Mouse (Mus musculus) forebrain, embryonic 14.5 days (tissue): ENCODE results near the gene Inafm1. TPM values are rescaled to one million over a fixed set of nuclear protein-coding genes. Genes with fewer than 3 reads are reported as not detected.
"Not testable (repeated sequence)": the region's sequence is repeated elsewhere in the genome, so short reads cannot be mapped to it uniquely, and the experiment has no call there.

Source experiments
- ATAC-seq: fragments of 200-750 bp; cut with Nextera tagmentation; 2 replicates; pipeline ENCODE4 v1.8.0; 2017; ENCODE audit warnings: mild to moderate bottlenecking, moderate library complexity
- DNase-seq: peaks from one replicate; pipeline ENCODE4 v3.0.0-alpha.2; 2015; ENCODE audit warnings: low spot score
- H3K27ac ChIP-seq: fragments of 300-500 bp; sonication (generic); 2 replicates; pipeline ENCODE4 v1.5.1; 2014; ENCODE audit warnings: low read depth, mild to moderate bottlenecking, control low read depth, low read length, moderate library complexity
- H3K27me3 ChIP-seq: fragments of 300-500 bp; sonication (generic); replicated peaks from 2 replicates; pipeline ENCODE4 v1.6.1; 2014; ENCODE audit warnings: low read length, control low read depth, mixed read lengths; ENCODE audit not compliant: control insufficient read depth, insufficient read depth
- H3K36me3 ChIP-seq: fragments of 300-500 bp; sonication (generic); 2 replicates; pipeline ENCODE4 v1.6.1; 2014; ENCODE audit warnings: low read length, control low read depth; ENCODE audit not compliant: control insufficient read depth, insufficient read depth
- H3K4me1 ChIP-seq: fragments of 300-500 bp; sonication (generic); 2 replicates; pipeline ENCODE4 v1.6.1; 2014; ENCODE audit warnings: antibody characterized with exemption, low read length, control low read depth; ENCODE audit not compliant: control insufficient read depth, insufficient read depth
- H3K4me2 ChIP-seq: fragments of 300-500 bp; sonication (generic); 2 replicates; pipeline ENCODE4 v1.6.1; 2014; ENCODE audit warnings: mild to moderate bottlenecking, control low read depth, low read length
- H3K4me3 ChIP-seq: fragments of 300-500 bp; sonication (generic); 2 replicates; pipeline ENCODE4 v1.5.1; 2014; ENCODE audit warnings: low read depth, low read length, control low read depth
- H3K9ac ChIP-seq: fragments of 300-500 bp; sonication (generic); 2 replicates; pipeline ENCODE4 v1.6.1; 2014; ENCODE audit warnings: mild to moderate bottlenecking, low read length, control low read depth, moderate library complexity
- H3K9me3 ChIP-seq: fragments of 300-500 bp; sonication (generic); replicated peaks from 2 replicates; pipeline ENCODE4 v1.6.1; 2016; ENCODE audit warnings: low read length, control low read depth, mixed read lengths; ENCODE audit not compliant: control insufficient read depth
- WGBS: fragments of 180-500 bp; shearing (Covaris S2); extraction: QIAGEN DNeasy Blood & Tissue Kit; methylation state at CpG from one replicate; pipeline ENCODE4 v1.1.7; 2014; 5-methylcytosine and 5-hydroxymethylcytosine counted together
- polyA plus RNA-seq: library from polyadenylated mRNA; unstranded; fragments of >200 nt; fragmentation: Nextera tagmentation; extraction: Ambion mirVana; gene quantifications from 2 replicates; pipeline ENCODE4 v1.2.1, GENCODE M21; 2014

Inafm1 gene
- polyA plus RNA-seq, 1 experiment from 2014 or later, result 20.4 TPM

- not testable (repeated sequence) for H3K27me3 ChIP-seq, H3K36me3 ChIP-seq, H3K27ac ChIP-seq, H3K9me3 ChIP-seq, ATAC-seq, H3K4me2 ChIP-seq, H3K4me1 ChIP-seq, H3K9ac ChIP-seq, DNase-seq, H3K4me3 ChIP-seq
- 79% methylated on average over 6 of the region's 6 CpGs for WGBS
Measured at GRCm38 (mm10) chr7:16307141-16307540, 33.7 kb upstream of the Inafm1 start.

- Histone ChIP-seq H3K9me3 (no peaks in the 10 kb centered on the region), H3K4me2 (peak overlapping the region; percentile 88), H3K9ac (peak overlapping the region; percentile 68), H3K27ac (peak overlapping the region; percentile 60), H3K4me1 (peaks cover 6% of the 10 kb centered on the region; the same call in 1 of the 2 replicates), H3K36me3 (no peaks in the 10 kb centered on the region), H3K27me3 (no peaks in the 10 kb centered on the region), H3K4me3 (peak overlapping the region; percentile 44)
- ATAC-seq (peak; percentile 94), DNase-seq (peak; percentile 96)
- WGBS, result under 1% methylated on average over 43 of the region's 52 CpGs
Measured at GRCm38 (mm10) chr7:16299419-16300035, 26.1 kb upstream of the Inafm1 start.

GRCm38 (mm10) chr7:16298927-16299326 is 25.5 kb upstream of the Inafm1 start:
- 77% methylated on average over 5 of the region's 5 CpGs for WGBS
- Histone ChIP-seq H3K27ac (no peak overlapping the region), H3K9me3 (no peaks in the 10 kb centered on the region), H3K27me3 (no peaks in the 10 kb centered on the region), H3K36me3 (no peaks in the 10 kb centered on the region), H3K4me3 (peak overlapping the region; percentile 44), H3K9ac (no peak overlapping the region), H3K4me1 (peaks cover 6% of the 10 kb centered on the region; the same call in 1 of the 2 replicates), H3K4me2 (peak overlapping the region; percentile 88)
- DNase-seq, result no peak
- no peak for ATAC-seq

GRCm38 (mm10) chr7:16297616-16298015 is 24.2 kb upstream of the Inafm1 start:
- no peak overlapping the region for H3K27ac ChIP-seq
- no peak overlapping the region for H3K4me3 ChIP-seq
- WGBS, result 75% methylated on average over 2 of the region's 2 CpGs

GRCm38 (mm10) chr7:16296766-16297390 is 23.5 kb upstream of the Inafm1 start:
- peak overlapping the region; percentile 43 for H3K9ac ChIP-seq
- H3K4me2 ChIP-seq, result peak overlapping the region; percentile 59
- no peaks in the 10 kb centered on the region for H3K36me3 ChIP-seq
- DNase-seq (peak; percentile 88), ATAC-seq (no peak)
- H3K27me3 ChIP-seq, result no peaks in the 10 kb centered on the region
- H3K27ac ChIP-seq, result peak overlapping the region; percentile 62; the same call in 1 of the 2 replicates
- H3K4me1 ChIP-seq, result peaks cover 6% of the 10 kb centered on the region; the same call in 1 of the 2 replicates
- peak overlapping the region; percentile 26 for H3K4me3 ChIP-seq
- WGBS, result under 1% methylated on average over 20 of the region's 22 CpGs
- H3K9me3 ChIP-seq, result no peaks in the 10 kb centered on the region

More at GRCm38 (mm10) chr7:16297616-16298015, 24.2 kb upstream of the Inafm1 start:
- Histone ChIP-seq H3K36me3 (no peaks in the 10 kb centered on the region), H3K9ac (no peak overlapping the region), H3K27me3 (no peaks in the 10 kb centered on the region), H3K9me3 (no peaks in the 10 kb centered on the region), H3K4me1 (peaks cover 6% of the 10 kb centered on the region; the same call in 1 of the 2 replicates), H3K4me2 (no peak overlapping the region)
- no peak for DNase-seq
- no peak for ATAC-seq

- no peak overlapping the region; the same call in 1 of the 2 replicates for H3K9ac ChIP-seq
- WGBS, result 35% methylated on average over 2 of the region's 2 CpGs
- H3K4me2 ChIP-seq, result peak overlapping the region; percentile 76
- no peaks in the 10 kb centered on the region for H3K9me3 ChIP-seq
- H3K4me3 ChIP-seq, result no peak overlapping the region
- H3K36me3 ChIP-seq, result no peaks in the 10 kb centered on the region
- no peaks in the 10 kb centered on the region for H3K27me3 ChIP-seq
- ATAC-seq, result no peak
- DNase-seq, result no peak
- peaks cover 6% of the 10 kb centered on the region; the same call in 1 of the 2 replicates for H3K4me1 ChIP-seq
- H3K27ac ChIP-seq, result no peak overlapping the region
Measured at GRCm38 (mm10) chr7:16296146-16296545, 22.7 kb upstream of the Inafm1 start.

GRCm38 (mm10) chr7:16295321-16295900 is 22.0 kb upstream of the Inafm1 start:
- Histone ChIP-seq H3K4me3 (peak overlapping the region; percentile 45), H3K27me3 (no peaks in the 10 kb centered on the region), H3K9ac (peak overlapping the region; percentile 60), H3K4me1 (peaks cover 6% of the 10 kb centered on the region; the same call in 1 of the 2 replicates), H3K36me3 (no peaks in the 10 kb centered on the region), H3K27ac (peak overlapping the region; percentile 78), H3K9me3 (no peaks in the 10 kb centered on the region), H3K4me2 (peak overlapping the region; percentile 76)
- DNase-seq (peak; percentile 84), ATAC-seq (peak; percentile 49)
- 2% methylated on average over 40 of the region's 41 CpGs for WGBS

GRCm38 (mm10) chr7:16294837-16295236 is 21.4 kb upstream of the Inafm1 start:
- DNase-seq (peak; percentile 94), ATAC-seq (peak; percentile 71)
- WGBS, result under 1% methylated on average over 23 of the region's 23 CpGs
- Histone ChIP-seq H3K9me3 (no peaks in the 10 kb centered on the region), H3K9ac (peak overlapping the region; percentile 60), H3K27me3 (no peaks in the 10 kb centered on the region), H3K4me3 (peak overlapping the region; percentile 45), H3K4me1 (peaks cover 4% of the 10 kb centered on the region; the same call in 1 of the 2 replicates), H3K4me2 (peak overlapping the region; percentile 76), H3K36me3 (no peaks in the 10 kb centered on the region), H3K27ac (peak overlapping the region; percentile 78)
